Mouse (Mus musculus): ENCODE measurements around the gene 4930452B06Rik. TPM values are rescaled to one million over a fixed set of nuclear protein-coding genes. Genes with fewer than 3 reads are reported as not detected.
A peak's percentile ranks its signal among the peaks of the same experiment; 100 is the strongest.

4930452B06Rik gene
- polyA plus RNA-seq, 1 experiment from 2014 or later, result 6.4 TPM

GRCm38 (mm10) chr14:8472884-8473283, 193.2 kb downstream of the 4930452B06Rik start:
- Histone ChIP-seq H3K27ac (no peak overlapping the region), H3K4me2 (replicated peaks) (no peak overlapping the region), H3K4me3 (replicated peaks) (no peak overlapping the region), H3K27me3 (replicated peaks) (no peaks in the 10 kb centered on the region), H3K36me3 (no peaks in the 10 kb centered on the region), H3K9me3 (no peaks in the 10 kb centered on the region), H3K9ac (no peak overlapping the region), H3K4me1 (replicated peaks) (no peaks in the 10 kb centered on the region)
- ATAC-seq, result no peak
- WGBS, result 73% methylated on average over 2 of the region's 2 CpGs

DNA sequence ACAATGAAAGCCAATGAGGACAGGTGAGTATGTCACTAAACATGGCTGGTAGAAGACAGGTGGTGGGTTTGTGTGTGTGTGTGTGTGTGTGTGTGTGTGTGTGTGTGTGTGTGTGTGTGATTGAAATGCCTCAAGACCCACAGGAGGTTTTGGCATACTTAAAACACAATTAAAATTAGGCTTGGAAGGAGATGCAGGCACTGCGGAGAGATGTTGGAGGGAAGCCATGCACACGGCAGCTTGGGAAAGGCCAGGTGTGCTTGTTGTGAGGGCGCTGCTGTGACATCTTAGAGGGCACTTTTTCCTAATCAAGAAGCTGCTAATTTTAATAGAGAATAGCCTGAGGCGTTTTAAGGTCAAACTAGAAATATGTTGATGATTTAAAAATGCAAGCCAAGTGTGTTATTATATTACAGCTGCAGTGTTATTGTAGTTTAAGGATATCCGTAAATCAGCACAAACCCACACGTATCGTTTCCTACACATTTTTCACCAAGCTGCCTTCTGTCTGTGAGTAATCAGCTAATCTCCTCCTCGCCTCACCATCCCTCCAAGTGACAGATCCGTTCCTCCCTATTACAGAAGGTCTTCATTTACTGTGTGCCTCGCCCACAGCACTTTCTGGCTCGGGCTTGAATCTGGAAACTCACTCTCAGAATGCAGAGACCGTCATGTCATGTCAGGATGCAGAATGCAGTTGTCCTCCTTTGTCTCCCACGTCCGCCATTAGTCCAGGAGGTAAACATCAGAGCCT, 201.5 kb downstream of the 4930452B06Rik start:
- 54% methylated on average over 14 of the region's 14 CpGs for WGBS
- Histone ChIP-seq H3K27ac (no peak overlapping the region), H3K9ac (no peak overlapping the region), H3K4me3 (replicated peaks) (no peak overlapping the region), H3K36me3 (no peaks in the 10 kb centered on the region), H3K27me3 (replicated peaks) (no peaks in the 10 kb centered on the region), H3K4me1 (replicated peaks) (no peaks in the 10 kb centered on the region), H3K4me2 (replicated peaks) (no peak overlapping the region), H3K9me3 (no peaks in the 10 kb centered on the region)
- no peak for ATAC-seq

DNA sequence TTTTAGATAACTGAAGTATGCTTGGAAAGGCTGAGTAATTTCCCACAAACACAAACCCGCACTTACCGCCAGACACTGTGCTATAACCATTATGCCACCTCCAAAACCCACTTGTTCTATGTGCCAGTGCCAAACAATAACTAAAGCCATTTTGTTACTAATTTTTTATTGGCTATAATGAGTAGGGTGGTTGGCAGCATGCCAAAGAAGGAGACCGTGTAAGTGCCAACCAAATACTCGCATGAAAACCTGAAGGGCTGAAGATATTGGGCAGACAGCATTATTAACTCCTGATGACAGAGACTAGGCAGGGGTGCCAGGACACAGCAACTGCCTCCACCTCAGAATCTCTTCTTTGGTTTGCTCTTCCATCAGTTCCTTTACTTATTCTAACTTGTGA, 203.1 kb downstream of the 4930452B06Rik start:
- Histone ChIP-seq H3K9ac (no peak overlapping the region), H3K4me1 (replicated peaks) (no peaks in the 10 kb centered on the region), H3K27me3 (replicated peaks) (no peaks in the 10 kb centered on the region), H3K9me3 (no peaks in the 10 kb centered on the region), H3K36me3 (no peaks in the 10 kb centered on the region), H3K4me3 (replicated peaks) (no peak overlapping the region), H3K27ac (no peak overlapping the region), H3K4me2 (replicated peaks) (no peak overlapping the region)
- WGBS, result 70% methylated on average over 4 of the region's 4 CpGs
- ATAC-seq, result no peak

DNA sequence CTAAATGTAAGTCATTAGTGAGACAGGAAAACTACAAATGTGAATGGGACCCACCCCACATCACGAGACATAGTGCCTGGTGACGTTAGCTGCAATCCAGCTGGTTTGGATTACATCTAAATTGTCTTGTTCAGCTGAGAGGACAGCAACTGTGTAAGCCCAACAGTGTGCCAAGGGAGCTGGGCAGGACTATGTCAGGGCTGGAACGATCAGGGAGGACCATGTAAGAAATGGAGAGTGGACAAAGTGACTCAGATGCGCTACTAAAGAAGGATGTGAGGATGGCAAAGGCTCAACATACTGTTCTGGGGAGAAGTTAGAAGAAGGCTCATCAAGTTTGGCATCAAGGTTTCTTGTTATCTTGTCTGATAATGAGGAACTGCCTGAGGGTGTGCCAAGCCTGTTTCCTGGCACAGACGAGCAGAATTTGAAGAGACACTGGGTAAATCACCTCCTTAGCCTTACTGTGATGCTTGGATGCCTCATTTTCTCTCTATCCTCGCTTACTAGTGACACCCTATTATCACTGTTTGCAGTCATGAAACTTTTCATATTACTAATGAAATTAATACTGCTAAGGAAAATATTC, 203.6 kb downstream of the 4930452B06Rik start:
- Histone ChIP-seq H3K27ac (no peak overlapping the region), H3K4me1 (replicated peaks) (no peaks in the 10 kb centered on the region), H3K27me3 (replicated peaks) (no peaks in the 10 kb centered on the region), H3K9ac (no peak overlapping the region), H3K4me3 (replicated peaks) (no peak overlapping the region), H3K4me2 (replicated peaks) (no peak overlapping the region), H3K36me3 (no peaks in the 10 kb centered on the region), H3K9me3 (no peaks in the 10 kb centered on the region)
- 76% methylated on average over 6 of the region's 6 CpGs for WGBS
- no peak for ATAC-seq

GRCm38 (mm10) chr14:8460226-8461129, 205.6 kb downstream of the 4930452B06Rik start:
- H3K27ac ChIP-seq, result no peak overlapping the region
- no peaks in the 10 kb centered on the region for H3K36me3 ChIP-seq
- H3K4me3 ChIP-seq (replicated peaks), result no peak overlapping the region
- H3K4me2 ChIP-seq (replicated peaks), result no peak overlapping the region
- no peaks in the 10 kb centered on the region for H3K27me3 ChIP-seq (replicated peaks)
- 41% methylated on average over 19 of the region's 19 CpGs for WGBS
- H3K4me1 ChIP-seq (replicated peaks), result no peaks in the 10 kb centered on the region
- ATAC-seq, result peak; percentile 72
- H3K9ac ChIP-seq, result no peak overlapping the region
- H3K9me3 ChIP-seq, result no peaks in the 10 kb centered on the region

DNA sequence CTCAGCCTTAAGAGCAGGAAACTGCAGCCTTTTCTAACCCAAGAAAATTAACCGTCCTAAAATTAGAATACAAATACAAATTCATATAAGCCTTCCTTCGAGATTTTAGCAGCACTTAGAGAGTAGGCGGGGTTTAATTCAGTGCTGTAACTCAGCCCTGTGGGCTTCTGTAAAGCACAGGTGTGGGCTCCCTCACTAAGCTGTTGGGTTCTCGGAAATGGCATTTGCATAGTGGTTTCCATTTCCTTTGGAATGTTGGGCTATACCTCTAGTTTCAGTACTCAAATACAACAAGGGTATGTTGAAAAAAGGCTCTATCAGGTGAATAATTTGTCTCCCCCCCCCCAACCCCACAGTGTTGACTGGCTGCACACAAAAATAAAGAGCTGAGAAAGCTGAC, 206.3 kb downstream of the 4930452B06Rik start:
- H3K27ac ChIP-seq, result no peak overlapping the region
- H3K4me2 ChIP-seq (replicated peaks), result no peak overlapping the region
- no peak for ATAC-seq
- no peaks in the 10 kb centered on the region for H3K4me1 ChIP-seq (replicated peaks)
- H3K4me3 ChIP-seq (replicated peaks), result no peak overlapping the region
- no peak overlapping the region for H3K9ac ChIP-seq
- H3K36me3 ChIP-seq, result no peaks in the 10 kb centered on the region
- WGBS, result 76% methylated on average over 4 of the region's 4 CpGs
- H3K27me3 ChIP-seq (replicated peaks), result no peaks in the 10 kb centered on the region
- H3K9me3 ChIP-seq, result no peaks in the 10 kb centered on the region

- H3K4me2 ChIP-seq (replicated peaks), result no peak overlapping the region
These were observed 214.9 kb downstream of the 4930452B06Rik start for GRCm38 (mm10) chr14:8451117-8451516.

DNA sequence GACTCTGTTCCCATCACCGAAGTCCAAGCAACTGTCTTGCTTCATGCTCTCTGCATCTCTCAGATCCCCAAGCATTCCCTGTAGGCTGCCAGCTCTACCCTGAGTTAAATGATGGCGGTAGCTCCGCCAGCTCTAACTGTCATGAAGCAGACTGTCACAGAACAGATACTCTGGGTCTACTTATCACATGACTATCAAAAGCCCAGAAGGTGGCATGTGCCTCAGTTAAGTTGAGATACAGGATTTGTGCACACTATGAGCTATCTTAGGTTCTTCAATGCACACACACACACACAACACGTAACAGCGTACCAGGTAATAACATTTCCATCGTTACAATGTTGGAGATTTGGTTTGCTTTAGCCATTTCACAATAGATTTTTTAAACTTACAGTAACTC, 215.7 kb downstream of the 4930452B06Rik start:
- H3K4me3 ChIP-seq (replicated peaks), result no peak overlapping the region
- WGBS, result 93% methylated on average over 6 of the region's 6 CpGs
- no peak overlapping the region for H3K27ac ChIP-seq
- no peaks in the 10 kb centered on the region for H3K9me3 ChIP-seq
- no peak overlapping the region for H3K4me2 ChIP-seq (replicated peaks)
- ATAC-seq, result no peak
- no peak overlapping the region for H3K9ac ChIP-seq
- H3K36me3 ChIP-seq, result no peaks in the 10 kb centered on the region
- H3K27me3 ChIP-seq (replicated peaks), result no peaks in the 10 kb centered on the region
- H3K4me1 ChIP-seq (replicated peaks), result no peaks in the 10 kb centered on the region

More at GRCm38 (mm10) chr14:8451117-8451516, 214.9 kb downstream of the 4930452B06Rik start:
- Histone ChIP-seq H3K4me3 (replicated peaks) (no peak overlapping the region), H3K27me3 (replicated peaks) (no peaks in the 10 kb centered on the region), H3K4me1 (replicated peaks) (no peaks in the 10 kb centered on the region), H3K36me3 (no peaks in the 10 kb centered on the region), H3K9me3 (no peaks in the 10 kb centered on the region), H3K9ac (no peak overlapping the region), H3K27ac (no peak overlapping the region)
- WGBS, result 86% methylated on average over 4 of the region's 4 CpGs
- ATAC-seq, result no peak

- ATAC-seq, result no peak
- Histone ChIP-seq H3K4me1 (replicated peaks) (no peaks in the 10 kb centered on the region), H3K9me3 (no peaks in the 10 kb centered on the region), H3K4me3 (replicated peaks) (no peak overlapping the region), H3K27me3 (replicated peaks) (no peaks in the 10 kb centered on the region), H3K4me2 (replicated peaks) (no peak overlapping the region), H3K36me3 (no peaks in the 10 kb centered on the region), H3K9ac (no peak overlapping the region), H3K27ac (no peak overlapping the region)
These were observed 216.7 kb downstream of the 4930452B06Rik start for GRCm38 (mm10) chr14:8449299-8449698.

DNA sequence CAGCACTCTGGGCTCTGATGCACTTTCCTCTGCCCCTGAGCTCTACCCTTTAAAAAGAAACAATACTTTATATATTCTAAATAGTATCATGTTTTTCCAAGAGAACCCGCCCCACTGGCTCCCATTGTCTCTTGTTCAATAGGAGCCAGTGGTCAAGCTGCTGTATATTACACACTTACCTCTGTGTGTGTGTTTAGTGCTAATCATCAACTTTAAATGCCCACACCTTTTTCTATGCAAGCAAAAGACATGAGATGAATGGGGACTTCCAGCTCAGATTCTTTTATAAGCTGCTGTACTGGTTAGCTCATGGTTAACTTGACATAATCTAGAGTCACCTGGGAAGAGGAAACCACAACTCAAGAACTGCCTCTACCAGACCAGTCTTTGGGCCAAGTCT, 218.7 kb downstream of the 4930452B06Rik start:
- H3K9ac ChIP-seq, result no peak overlapping the region
- ATAC-seq, result no peak
- 88% methylated on average over 1 of the region's 1 CpGs for WGBS

DNA sequence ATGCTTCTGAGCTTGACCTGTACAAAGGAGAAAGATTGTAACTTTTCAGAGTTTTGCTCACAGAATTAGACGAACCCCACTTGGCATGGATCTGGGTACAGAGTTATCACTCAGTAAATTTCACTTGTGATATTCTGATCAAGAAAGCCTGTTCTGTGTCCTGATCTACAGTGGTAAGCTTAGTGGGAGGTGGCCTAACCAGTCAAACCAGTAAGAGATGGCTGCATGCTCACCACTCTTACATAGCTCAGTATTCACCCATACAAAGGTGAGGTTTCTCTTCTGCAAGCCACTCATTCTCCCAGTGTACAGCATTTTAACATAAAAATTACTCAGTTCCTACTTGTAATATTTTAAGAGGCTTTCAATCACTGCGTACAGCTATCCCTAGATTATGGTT, 221.7 kb downstream of the 4930452B06Rik start:
- Histone ChIP-seq H3K4me2 (replicated peaks) (no peak overlapping the region), H3K4me1 (replicated peaks) (no peaks in the 10 kb centered on the region), H3K4me3 (replicated peaks) (no peak overlapping the region), H3K9ac (no peak overlapping the region), H3K36me3 (no peaks in the 10 kb centered on the region), H3K27ac (no peak overlapping the region), H3K9me3 (no peaks in the 10 kb centered on the region), H3K27me3 (replicated peaks) (no peaks in the 10 kb centered on the region)
- 78% methylated on average over 2 of the region's 2 CpGs for WGBS
- ATAC-seq, result no peak

More for the DNA sequence above, 218.7 kb downstream of the 4930452B06Rik start:
- H3K4me3 ChIP-seq (replicated peaks), result no peak overlapping the region
- no peaks in the 10 kb centered on the region for H3K36me3 ChIP-seq
- no peak overlapping the region for H3K27ac ChIP-seq
- no peaks in the 10 kb centered on the region for H3K9me3 ChIP-seq
- H3K4me1 ChIP-seq (replicated peaks), result no peaks in the 10 kb centered on the region
- H3K4me2 ChIP-seq (replicated peaks), result no peak overlapping the region
- no peaks in the 10 kb centered on the region for H3K27me3 ChIP-seq (replicated peaks)

DNA sequence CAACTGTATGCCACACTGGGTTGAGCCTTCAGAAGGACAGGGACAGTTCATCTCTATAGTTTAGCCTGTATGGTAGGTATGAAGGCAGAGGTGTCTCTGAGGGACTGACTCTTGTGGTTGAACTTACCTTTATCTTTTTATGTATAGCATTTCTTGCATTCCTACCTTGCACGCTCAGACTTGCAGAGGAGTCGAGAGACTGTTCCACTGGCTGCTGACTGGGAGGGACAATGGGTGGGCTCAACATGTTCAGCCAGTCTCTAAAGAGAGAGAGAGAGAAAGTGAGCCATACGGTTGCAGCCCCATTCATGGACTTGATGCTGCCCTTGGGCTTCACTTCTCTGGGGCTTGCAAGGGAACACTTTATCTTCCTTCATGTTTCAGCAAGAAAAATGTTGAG, 223.3 kb downstream of the 4930452B06Rik start:
- WGBS, result 67% methylated on average over 3 of the region's 3 CpGs
- H3K27me3 ChIP-seq (replicated peaks), result no peaks in the 10 kb centered on the region

More for the DNA sequence above, 223.3 kb downstream of the 4930452B06Rik start:
- H3K9ac ChIP-seq, result no peak overlapping the region
- H3K36me3 ChIP-seq, result no peaks in the 10 kb centered on the region
- H3K27ac ChIP-seq, result no peak overlapping the region
- H3K4me2 ChIP-seq (replicated peaks), result no peak overlapping the region
- no peak for ATAC-seq
- no peak overlapping the region for H3K4me3 ChIP-seq (replicated peaks)
- no peaks in the 10 kb centered on the region for H3K4me1 ChIP-seq (replicated peaks)
- no peaks in the 10 kb centered on the region for H3K9me3 ChIP-seq
